Mouse (Mus musculus) cerebellum, postnatal 36 days (tissue): ENCODE results near the gene Trim27.

Experiments used
- DNase-seq, 2 experiments: peaks; one replicate each; pipeline ENCODE4 v3.0.0; 2021 to 2022; ENCODE audit warnings: mixed read lengths in 2 of 2

Gene Trim27

GRCm38 (mm10) chr13:21221656-21222462, 42.6 kb downstream of the Trim27 start:
- DNase-seq: no peak

GRCm38 (mm10) chr13:21222463-21223022, 43.3 kb downstream of the Trim27 start:
- peak; percentile 90 to 94 for DNase-seq

DNA sequence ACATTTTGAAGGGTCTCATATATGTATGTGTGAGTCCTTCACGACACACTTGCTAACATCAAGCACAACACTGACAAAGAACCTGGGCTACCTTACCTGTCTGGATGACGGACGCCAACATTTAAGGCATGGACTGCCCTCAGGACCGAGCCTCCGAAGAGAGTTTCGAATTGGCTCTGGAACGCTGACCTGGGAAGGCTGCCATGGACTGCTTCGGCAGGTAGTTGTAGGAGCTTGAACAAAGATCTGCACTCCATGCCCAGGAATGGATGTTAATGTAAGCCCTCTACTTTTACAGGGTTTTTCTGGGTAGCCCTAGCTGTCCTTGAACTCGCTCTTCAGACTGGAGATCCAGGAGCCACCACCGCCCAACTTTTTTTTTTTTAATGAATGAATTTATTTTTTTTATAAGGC, 44.0 kb downstream of the Trim27 start:
- DNase-seq: peak; percentile 11 to 24

DNA sequence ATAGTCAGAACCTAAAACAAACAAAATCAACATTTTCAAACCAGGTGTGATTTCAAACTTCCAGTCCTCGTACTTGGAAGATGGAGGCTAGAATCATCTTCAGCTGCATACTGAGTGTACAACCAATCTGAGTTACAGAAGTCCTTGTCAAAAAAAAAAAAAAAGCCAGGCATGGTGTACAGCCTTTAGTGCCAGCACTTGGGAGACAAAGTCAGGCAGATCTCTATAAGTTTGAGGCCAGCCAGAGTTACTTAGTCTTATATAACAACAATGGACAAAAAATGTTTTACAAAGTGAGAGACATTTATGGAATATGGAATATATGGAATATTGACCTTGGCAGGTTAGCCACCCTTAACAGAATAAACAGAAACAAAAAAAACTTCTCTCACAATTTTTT, 45.1 kb downstream of the Trim27 start:
- no peak for DNase-seq

DNA sequence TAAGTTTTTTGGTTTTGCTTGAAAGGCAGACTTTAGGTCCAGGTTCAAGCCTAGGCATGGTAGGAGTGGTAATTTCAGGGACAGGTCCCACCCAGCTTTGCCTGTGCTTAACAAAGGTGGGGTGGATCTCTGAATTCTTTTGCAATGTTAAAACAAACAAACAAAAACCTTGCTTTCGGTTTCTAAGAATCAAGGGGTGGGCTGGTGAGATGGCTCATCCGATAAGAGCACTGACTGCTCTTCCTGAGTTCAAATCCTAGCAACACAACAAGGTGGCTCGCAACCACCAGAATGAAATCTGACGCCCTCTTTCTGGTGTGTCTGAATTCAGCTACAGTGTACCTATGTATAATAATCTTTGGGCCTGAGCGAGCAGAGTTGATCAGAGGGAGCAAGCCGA, 46.0 kb downstream of the Trim27 start:
- no peak for DNase-seq

- no peak for DNase-seq
Observed at GRCm38 (mm10) chr13:21226031-21226430, 46.8 kb downstream of the Trim27 start.

- peak; percentile 87 to 90 for DNase-seq
Observed at GRCm38 (mm10) chr13:21233732-21234705, 54.8 kb downstream of the Trim27 start.

- no peak for DNase-seq
Observed at GRCm38 (mm10) chr13:21236714-21237113, 57.5 kb downstream of the Trim27 start.

GRCm38 (mm10) chr13:21237161-21237560, 57.9 kb downstream of the Trim27 start:
- no peak for DNase-seq

DNA sequence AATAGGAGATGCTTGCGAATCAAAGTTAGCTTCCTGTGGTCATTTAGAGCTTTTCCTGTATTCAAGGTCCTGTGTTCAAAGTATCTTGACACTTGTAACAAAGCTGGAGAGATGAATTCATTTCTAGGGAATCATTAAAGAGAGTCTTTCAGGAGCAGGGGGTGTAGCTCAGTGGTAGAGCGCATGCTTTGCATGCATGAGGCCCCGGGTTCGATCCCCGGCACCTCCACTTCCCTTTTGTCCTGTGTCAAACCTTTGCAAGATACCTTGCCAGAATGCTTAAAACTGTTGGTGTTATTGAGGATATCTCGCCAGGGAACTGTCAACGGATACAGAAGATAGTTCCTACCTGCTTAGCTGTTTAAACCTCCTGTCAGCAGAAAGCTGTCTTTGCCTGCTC, 61.5 kb downstream of the Trim27 start:
- DNase-seq: peak; percentile 23 to 35

DNA sequence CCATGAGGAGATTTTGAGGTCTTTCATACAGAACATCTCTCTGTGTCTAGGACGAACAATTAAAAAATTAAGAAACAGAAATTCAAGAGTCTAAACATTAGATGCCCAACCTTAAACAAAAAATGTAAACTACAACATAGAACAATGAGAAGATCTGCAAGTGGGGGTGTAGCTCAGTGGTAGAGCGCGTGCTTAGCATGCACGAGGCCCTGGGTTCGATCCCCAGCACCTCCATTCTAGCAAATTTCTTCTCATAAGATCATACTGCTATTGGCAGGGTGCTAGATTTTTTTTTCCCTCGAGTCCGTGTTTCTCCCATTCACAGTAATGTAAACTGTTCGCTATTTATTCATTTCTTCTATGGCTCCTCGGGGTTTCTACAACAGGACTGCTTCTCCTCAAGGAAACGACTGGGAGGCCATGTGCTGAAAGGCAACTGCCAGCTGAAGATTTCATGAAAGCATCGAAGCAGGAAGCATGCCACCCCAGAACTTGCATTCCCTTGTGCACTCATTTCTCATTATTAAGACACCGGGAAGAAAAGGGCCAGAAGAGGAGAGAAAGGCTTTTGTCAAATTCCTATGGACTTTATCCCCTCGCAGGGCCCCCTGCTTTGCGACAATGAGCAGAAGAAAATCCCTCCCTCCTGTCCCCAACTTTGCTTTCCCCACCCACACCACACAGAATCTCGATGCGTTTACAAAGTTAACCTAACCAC, 63.3 kb downstream of the Trim27 start:
- no peak for DNase-seq

- DNase-seq: no peak
Observed at GRCm38 (mm10) chr13:21243196-21243595, 64.0 kb downstream of the Trim27 start.

GRCm38 (mm10) chr13:21244089-21244488, 64.8 kb downstream of the Trim27 start:
- DNase-seq: no peak
